Mouse (Mus musculus) lung, adult 2 months (tissue): ENCODE measurements around the gene Hist1h4a. TPM values are rescaled to one million over a fixed set of nuclear protein-coding genes. Genes with fewer than 3 reads are reported as not detected.
A peak's percentile ranks its signal among the peaks of the same experiment; 100 is the strongest.
"Not testable (repeated sequence)": the region's sequence is repeated elsewhere in the genome, so short reads cannot be mapped to it uniquely, and the experiment has no call there.

Experiments
- DNase-seq: peaks from one replicate; pipeline ENCODE4 v3.0.0; 2022
- H3K4me1 ChIP-seq: fragments of 200-500 bp; 2 replicates; pipeline ENCODE4 v1.6.1; 2011; ENCODE audit warnings: low read length; ENCODE audit not compliant: control insufficient read depth, insufficient read depth
- H3K4me3 ChIP-seq: fragments of 200-500 bp; replicated peaks from 2 replicates; pipeline ENCODE3; 2011; ENCODE audit warnings: low read depth, mild to moderate bottlenecking, control low read depth, low read length; ENCODE audit errors: extremely low read depth
- CTCF ChIP-seq: fragments of 200-500 bp; IDR thresholded peaks from 2 replicates; pipeline ENCODE4 v1.5.1; 2011; ENCODE audit warnings: mild to moderate bottlenecking, low read length, control low read depth; ENCODE audit not compliant: insufficient read depth
- POLR2A ChIP-seq: fragments of 200-500 bp; IDR thresholded peaks from 2 replicates; pipeline ENCODE4 v1.6.1; 2011; ENCODE audit warnings: low read depth, mild to moderate bottlenecking, control low read depth, low read length, borderline replicate concordance; ENCODE audit errors: extremely low read depth
- WGBS: fragments of 180-500 bp; shearing (Covaris S2); methylation state at CpG from one replicate; pipeline ENCODE4 v1.1.7; 2018; 5-methylcytosine and 5-hydroxymethylcytosine counted together
- polyA plus RNA-seq: library from polyadenylated mRNA; depleted of rRNA; stranded (reverse); fragments of >200 nt; gene quantifications from 2 replicates; pipeline ENCODE4 v1.2.3, GENCODE M21; 2012; rRNA removed

The Hist1h4a gene
- 2.4 and 2.9 TPM in 2 replicates for polyA plus RNA-seq

- under 1% methylated on average over 67 of the region's 72 CpGs for WGBS
- Histone ChIP-seq H3K4me1 (peaks cover 2% of the 10 kb centered on the region), H3K4me3 (peak within 1 kb of the TSS; percentile 65)
- TF ChIP-seq CTCF (no peak), POLR2A (peak; percentile 82)
- peak; percentile 95 for DNase-seq
Measured at GRCm38 (mm10) chr13:23760972-23761864, at the start of gene Hist1h4a. TSS of gene Hist1h4a (minus strand) at chr13:23761230.

GRCm38 (mm10) chr13:23806422-23807052 lies 45.5 kb upstream of the Hist1h4a start, which contains the start of gene Slc17a2:
TSS of gene Slc17a2 (plus strand) at chr13:23806993.
- DNase-seq: no peak
- WGBS: 66% methylated on average over 15 of the region's 15 CpGs

GRCm38 (mm10) chr13:23804532-23804931 lies 43.5 kb upstream of the Hist1h4a start:
- WGBS: 57% methylated on average over 2 of the region's 2 CpGs
- no peak overlapping the region for H3K4me3 ChIP-seq
- TF ChIP-seq CTCF: no peak
- no peak for TF ChIP-seq POLR2A
- no peak for DNase-seq
- no peaks in the 10 kb centered on the region; the same call in 1 of the 2 replicates for H3K4me1 ChIP-seq

More at GRCm38 (mm10) chr13:23806422-23807052, 45.5 kb upstream of the Hist1h4a start, which contains the start of gene Slc17a2:
- Histone ChIP-seq H3K4me3 (no peak within 1 kb of the TSS), H3K4me1 (no peaks in the 10 kb centered on the region; the same call in 1 of the 2 replicates)
- TF ChIP-seq CTCF: no peak
- no peak for TF ChIP-seq POLR2A

- WGBS: 54% methylated on average over 5 of the region's 5 CpGs
- DNase-seq: no peak
- TF ChIP-seq CTCF (no peak), POLR2A (no peak)
- Histone ChIP-seq H3K4me1 (no peaks in the 10 kb centered on the region), H3K4me3 (no peak overlapping the region)
Measured at GRCm38 (mm10) chr13:23799405-23799804, 38.4 kb upstream of the Hist1h4a start.

- H3K4me3 ChIP-seq: no peak overlapping the region
- H3K4me1 ChIP-seq: no peaks in the 10 kb centered on the region
- DNase-seq: no peak
- no peak for TF ChIP-seq POLR2A
- peak; percentile 37; the same call in 1 of the 2 replicates for TF ChIP-seq CTCF
- 28% methylated on average over 2 of the region's 2 CpGs for WGBS
Measured at GRCm38 (mm10) chr13:23792520-23792919, 31.5 kb upstream of the Hist1h4a start.

GRCm38 (mm10) chr13:23779025-23779424 lies 18.0 kb upstream of the Hist1h4a start:
- H3K4me1 ChIP-seq: no peaks in the 10 kb centered on the region
- TF ChIP-seq POLR2A (no peak), CTCF (no peak)
- 72% methylated on average over 4 of the region's 4 CpGs for WGBS
- H3K4me3 ChIP-seq: no peak overlapping the region
- DNase-seq: no peak

GRCm38 (mm10) chr13:23778339-23778738 lies 17.3 kb upstream of the Hist1h4a start:
- Histone ChIP-seq H3K4me1 (no peaks in the 10 kb centered on the region), H3K4me3 (no peak overlapping the region)
- TF ChIP-seq CTCF: no peak
- TF ChIP-seq POLR2A: no peak
- DNase-seq: no peak
- 89% methylated on average over 7 of the region's 7 CpGs for WGBS

GRCm38 (mm10) chr13:23772561-23773313 lies 11.7 kb upstream of the Hist1h4a start:
- no peak for DNase-seq
- WGBS: 28% methylated on average over 21 of the region's 21 CpGs

GRCm38 (mm10) chr13:23769613-23770012 lies 8.6 kb upstream of the Hist1h4a start, which contains the start of gene Trim38:
TSS of gene Trim38 (plus strand) at chr13:23769913.
- WGBS: 90% methylated on average over 2 of the region's 2 CpGs
- H3K4me1 ChIP-seq, DNase-seq, H3K4me3 ChIP-seq: not testable (repeated sequence)

More at GRCm38 (mm10) chr13:23772561-23773313, 11.7 kb upstream of the Hist1h4a start:
- Histone ChIP-seq H3K4me3 (no peak overlapping the region), H3K4me1 (no peaks in the 10 kb centered on the region)
- TF ChIP-seq POLR2A (no peak), CTCF (no peak)
